Mouse (Mus musculus) embryo, embryonic 9.5 days (tissue): Measurements from ENCODE around the gene Mrpl23.
A peak's percentile ranks its signal among the peaks of the same experiment; 100 is the strongest.

ENCODE experiments used
- DNase-seq: peaks from one replicate; pipeline ENCODE4 v3.0.0-alpha.2; 2017; ENCODE audit errors: extremely low spot score

The Mrpl23 gene

GRCm38 (mm10) chr7:142522352-142522751 is 10.1 kb upstream of the Mrpl23 start:
- DNase-seq, result peak; percentile 78

- no peak for DNase-seq
Observed at GRCm38 (mm10) chr7:142523200-142523990, 9.1 kb upstream of the Mrpl23 start.

GRCm38 (mm10) chr7:142525342-142526178 is 6.9 kb upstream of the Mrpl23 start:
- DNase-seq, result no peak

GRCm38 (mm10) chr7:142529350-142529749 is 3.1 kb upstream of the Mrpl23 start:
- DNase-seq, result no peak

- DNase-seq, result no peak
Observed at GRCm38 (mm10) chr7:142531973-142532521, 439 bp upstream of the Mrpl23 start.

GRCm38 (mm10) chr7:142533059-142533855 is 771 bp downstream of the Mrpl23 start:
- DNase-seq, result peak; percentile 90

- DNase-seq, result no peak
Observed at GRCm38 (mm10) chr7:142535116-142535515, 2.6 kb downstream of the Mrpl23 start.

GRCm38 (mm10) chr7:142535832-142536231 is 3.3 kb downstream of the Mrpl23 start:
- no peak for DNase-seq

- DNase-seq, result no peak
Observed at GRCm38 (mm10) chr7:142537181-142537580, 4.7 kb downstream of the Mrpl23 start.

GRCm38 (mm10) chr7:142537879-142538278 is 5.4 kb downstream of the Mrpl23 start:
- peak; percentile 91 for DNase-seq

GRCm38 (mm10) chr7:142538291-142538690 is 5.8 kb downstream of the Mrpl23 start:
- no peak for DNase-seq

GRCm38 (mm10) chr7:142538766-142539165 is 6.3 kb downstream of the Mrpl23 start:
- DNase-seq, result no peak

GRCm38 (mm10) chr7:142539828-142540227 is 7.3 kb downstream of the Mrpl23 start:
- no peak for DNase-seq

- peak; percentile 73 for DNase-seq
Observed at GRCm38 (mm10) chr7:142542771-142543303, 10.4 kb downstream of the Mrpl23 start.

GRCm38 (mm10) chr7:142545967-142546366 is 13.5 kb downstream of the Mrpl23 start:
- no peak for DNase-seq

GRCm38 (mm10) chr7:142547874-142548273 is 15.4 kb downstream of the Mrpl23 start:
- DNase-seq, result no peak

- DNase-seq, result no peak
Observed at GRCm38 (mm10) chr7:142548706-142549105, 16.2 kb downstream of the Mrpl23 start.

- no peak for DNase-seq
Observed at GRCm38 (mm10) chr7:142549941-142550763, 17.7 kb downstream of the Mrpl23 start.

GRCm38 (mm10) chr7:142550935-142551373 is 18.5 kb downstream of the Mrpl23 start:
- no peak for DNase-seq

GRCm38 (mm10) chr7:142551691-142552090 is 19.2 kb downstream of the Mrpl23 start:
- no peak for DNase-seq
